Comparison of ENCODE assay signal across 29 mouse cellular contexts in the genomic region with DNA sequence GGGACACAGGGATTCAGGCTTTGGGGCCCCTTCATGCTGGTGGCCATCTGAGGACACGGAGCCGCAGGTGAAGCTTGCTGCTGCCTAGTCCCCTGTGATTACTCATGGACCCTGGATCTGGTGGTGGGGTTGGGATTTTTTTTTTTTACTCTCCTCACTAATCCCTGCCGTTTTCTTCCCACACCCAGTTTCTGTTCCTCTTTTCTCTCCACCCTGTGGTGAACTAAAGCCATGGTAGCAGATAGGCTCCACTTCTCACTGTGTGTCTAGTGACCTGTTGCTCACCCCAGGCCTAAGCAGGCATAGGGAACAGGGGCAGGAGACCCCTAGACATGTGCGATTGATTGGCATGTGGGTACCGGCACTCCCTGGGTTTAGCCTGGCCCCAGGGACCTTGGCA. TPM values are rescaled to one million over a fixed set of nuclear protein-coding genes. Genes with fewer than 3 reads are reported as not detected.
DNase-seq lines count a peak whose midpoint lies in the region; ATAC-seq and TF ChIP-seq lines count a peak whose summit lies in the region.
"Had no signal": no experiment of that assay in that cellular context is flagged by ENCODE, and none has a peak within 500 bp of the region (broad histone marks: within the 10 kb centered on the region; RNA-seq: fewer than 3 reads in every experiment).

No protein-coding gene starts in this region.

- H3K79me2 ChIP-seq in CH12.LX (replicated peaks; ENCODE audit: control insufficient read depth, extremely low read depth, insufficient read depth, poor library complexity, severe bottlenecking): no peaks in the 10 kb centered on the region; the same call in 1 of the 2 replicates

- no peak for TF ChIP-seq POLR2A in CH12.LX (IDR thresholded peaks at IDR 0.05; ENCODE audit: low read depth, low read length)

- peak in 1 of 2 experiments; percentile 28; a peak in 2 of 4 replicates for TF ChIP-seq CTCF in CH12.LX (conservative IDR thresholded peaks at IDR 0.05 in 1 of 2, IDR thresholded peaks at IDR 0.05 in 1 of 2; ENCODE audit: low read depth in 2 of 2, low read length in 2 of 2)

- TF ChIP-seq RAD21 in CH12.LX (IDR thresholded peaks at IDR 0.05; ENCODE audit: low read depth, low read length): peak; percentile 8

- H3K27me3 ChIP-seq in CH12.LX (replicated peaks): no peaks in the 10 kb centered on the region
- H3K27me3 ChIP-seq in heart, embryonic 11.5 days (ENCODE audit: control insufficient read depth, insufficient read depth, low read length): no peaks in the 10 kb centered on the region
- H3K27me3 ChIP-seq: forebrain, embryonic 15.5 days; limb, embryonic 13.5 days; liver, embryonic 13.5 days; midbrain, embryonic 13.5 days; neural tube, embryonic 12.5 days had no signal

- peak overlapping the region in 1 of 3 experiments; percentile 31 for H3K4me3 ChIP-seq in CH12.LX (replicated peaks in 1 of 3; ENCODE audit: low read depth in 2 of 3, low read length in 2 of 3, poor library complexity in 1 of 3)
- no peak overlapping the region for H3K4me3 ChIP-seq in heart, embryonic 11.5 days (ENCODE audit: low read depth, low read length)
- H3K4me3 ChIP-seq: embryonic facial prominence, embryonic 10.5 days; forebrain, embryonic 15.5 days; limb, embryonic 13.5 days; liver, embryonic 13.5 days; midbrain, embryonic 13.5 days; neural tube, embryonic 12.5 days had no signal

- dilution Hi-C loops in CH12.LX (cut with MboI; ENCODE audit: extremely low pct_ligation_motif_present, extremely low pct_unique_long_range_greater_than_20kb, low sequenced_read_pairs): no loop called here

- TF ChIP-seq EP300 in CH12.LX (IDR thresholded peaks at IDR 0.05; ENCODE audit: low read length): peak; percentile 94

- DNase-seq in lung, postnatal 36 days: peak; percentile 43
- no peak for DNase-seq in lung, postnatal 14 days
- peak; percentile 82 for DNase-seq in CH12.LX (ENCODE audit: extremely low read depth)
- DNase-seq in c-Kit-positive CD71-negative TER-119-negative erythroid progenitor cells, embryonic 14.5 days (ENCODE audit: low read depth): peak; percentile 58
- no peak for DNase-seq in ovary, postnatal 10 days (ENCODE audit: low spot score)
- no peak for DNase-seq in cerebellum, adult 11-12 months
- DNase-seq: cerebellum, adult 8-10 months; gastrocnemius, postnatal 10 days; heart, adult 18-20 months; heart, postnatal 36 days; kidney, adult 9 months; kidney, postnatal 14 days; layer of hippocampus, postnatal 36 days; liver, embryonic 13.5 days; lung, embryonic 14.5 days; lung, postnatal 4 days; retina, postnatal 1 day; thymus, postnatal 14 days had no signal

- H3K27ac ChIP-seq in CH12.LX (ENCODE audit: insufficient read depth, low read depth): no peak overlapping the region
- no peak overlapping the region for H3K27ac ChIP-seq in heart, embryonic 11.5 days (ENCODE audit: low read depth, low read length)
- H3K27ac ChIP-seq: embryonic facial prominence, embryonic 10.5 days; forebrain, embryonic 15.5 days; hindbrain, embryonic 14.5 days; limb, embryonic 13.5 days; liver, embryonic 13.5 days; midbrain, embryonic 13.5 days; neural tube, embryonic 12.5 days had no signal

- peak; percentile 70 for ATAC-seq in megakaryocyte progenitor cell, adult 5-6 weeks (replicated peaks; ENCODE audit: poor library complexity)
- no peak for ATAC-seq in heart, embryonic 11.5 days (replicated peaks; ENCODE audit: insufficient number of reproducible peaks, low FRiP score, low TSS enrichment)
- ATAC-seq: forebrain, embryonic 15.5 days; inflammation-experienced regulatory T-cells, adult 6 months; midbrain, embryonic 13.5 days had no signal

- peaks cover 19 to 66% of the 10 kb centered on the region in 2 experiments for H3K36me3 ChIP-seq in CH12.LX (replicated peaks in 1 of 2; ENCODE audit: control insufficient read depth in 1 of 2, insufficient read depth in 1 of 2, low read length in 1 of 2)
- H3K36me3 ChIP-seq in heart, embryonic 11.5 days (ENCODE audit: control insufficient read depth, insufficient read depth, low read length): peaks cover 4% of the 10 kb centered on the region; the same call in 1 of the 2 replicates

- WGBS in heart, embryonic 11.5 days (ENCODE audit: insufficient replicate concordance): 79% methylated on average over 5 of the region's 5 CpGs

- peaks cover 6 to 43% of the 10 kb centered on the region in 2 experiments for H3K4me1 ChIP-seq in CH12.LX (ENCODE audit: control insufficient read depth in 1 of 2, insufficient read depth in 2 of 2)
- H3K4me1 ChIP-seq in heart, embryonic 11.5 days (ENCODE audit: control insufficient read depth, insufficient read depth, low read length): peaks cover 3% of the 10 kb centered on the region; the same call in 1 of the 2 replicates
- H3K4me1 ChIP-seq: forebrain, embryonic 15.5 days; midbrain, embryonic 13.5 days; neural tube, embryonic 12.5 days had no signal

- in situ Hi-C loops in CH12.LX (cut with MboI; ENCODE audit: low pct_ligation_motif_present, low pct_unique_long_range_greater_than_20kb, low sequenced_read_pairs): no loop called here

- H3K9ac ChIP-seq in CH12.LX (ENCODE audit: insufficient read depth, low read depth): no peak overlapping the region
- H3K9ac ChIP-seq in heart, embryonic 11.5 days (ENCODE audit: low read depth, low read length): no peak overlapping the region
- H3K9ac ChIP-seq: forebrain, embryonic 15.5 days; hindbrain, embryonic 14.5 days; limb, embryonic 13.5 days; liver, embryonic 13.5 days; lung, embryonic 14.5 days; neural tube, embryonic 12.5 days had no signal

- H3K9me3 ChIP-seq in CH12.LX (replicated peaks; ENCODE audit: low read length): no peaks in the 10 kb centered on the region
- no peaks in the 10 kb centered on the region for H3K9me3 ChIP-seq in heart, embryonic 11.5 days (replicated peaks; ENCODE audit: control insufficient read depth, low read length)
- H3K9me3 ChIP-seq: embryonic facial prominence, embryonic 10.5 days; forebrain, embryonic 15.5 days; limb, embryonic 13.5 days; liver, embryonic 13.5 days; midbrain, embryonic 13.5 days; neural tube, embryonic 12.5 days had no signal

- no peak overlapping the region for H3K4me2 ChIP-seq in CH12.LX (ENCODE audit: insufficient read depth, low read depth, poor library complexity, severe bottlenecking)
- no peak overlapping the region for H3K4me2 ChIP-seq in heart, embryonic 11.5 days
- H3K4me2 ChIP-seq: forebrain, embryonic 15.5 days; hindbrain, embryonic 14.5 days; limb, embryonic 13.5 days; liver, embryonic 13.5 days; lung, embryonic 14.5 days; midbrain, embryonic 13.5 days; neural tube, embryonic 12.5 days had no signal

TF ChIP-seq in CH12.LX, 34 proteins besides CTCF, POLR2A, EP300 and RAD21 (continues in another document):
- TF ChIP-seq JUND (conservative IDR thresholded peaks at IDR 0.05; ENCODE audit: low read depth, low read length) (no peak), ZMIZ1 (IDR thresholded peaks at IDR 0.05; ENCODE audit: low read depth, low read length) (no peak), IRF4 (IDR thresholded peaks at IDR 0.05; ENCODE audit: low read depth, low read length) (peak; percentile 97), ZNF384 (IDR thresholded peaks at IDR 0.05; ENCODE audit: low read depth, low read length) (peak; percentile 96), BHLHE40 (IDR thresholded peaks at IDR 0.05; ENCODE audit: low read depth, low read length) (peak; percentile 60), USF1 (IDR thresholded peaks at IDR 0.05; ENCODE audit: low read depth, low read length) (no peak), SMC3 (IDR thresholded peaks at IDR 0.05; ENCODE audit: low read depth, low read length) (peak; percentile 34; the same call in 1 of the 2 replicates), MEF2A (IDR thresholded peaks at IDR 0.05; ENCODE audit: borderline replicate concordance, low read depth, low read length) (peak; percentile 58; the same call in 1 of the 2 replicates), CHD2 (IDR thresholded peaks at IDR 0.05; ENCODE audit: low read length) (no peak), NRF1 (IDR thresholded peaks at IDR 0.05; ENCODE audit: low read depth, low read length) (no peak), MAX (IDR thresholded peaks at IDR 0.05; ENCODE audit: low read length) (0 out of 2 replicates have a peak, but pooled peaks have one; percentile 17), ELF1 (IDR thresholded peaks at IDR 0.05; ENCODE audit: low read depth, low read length) (no peak), USF2 (conservative IDR thresholded peaks at IDR 0.05; ENCODE audit: low read depth, low read length) (no peak), ZC3H11A (IDR thresholded peaks at IDR 0.05; ENCODE audit: low read depth, low read length) (no peak), MAFK (IDR thresholded peaks at IDR 0.05; ENCODE audit: insufficient replicate concordance, low read length) (no peak), TCF12 (IDR thresholded peaks at IDR 0.05; ENCODE audit: low read depth, low read length) (peak; percentile 54)

RNA-seq across cellular contexts. Expression of a gene that starts 34.9 kb away (rescaled TPM):
- total RNA-seq in CH12.LX (2012; rRNA removed): not detected in 2 replicates
- total RNA-seq in CH12.LX (2014; rRNA removed): not detected in 2 replicates
- polyA plus RNA-seq in CH12.LX (2012; ENCODE audit: insufficient read length, low read depth): not detected in 2 replicates
- total RNA-seq in megakaryocyte progenitor cell, adult 5-6 weeks (2015): not detected in 2 replicates
- total RNA-seq in megakaryocyte progenitor cell, adult 5-6 weeks (2017): not detected in 2 replicates
- polyA plus RNA-seq in heart, embryonic 11.5 days (2014; fragmentation: Nextera tagmentation; extraction: Ambion mirVana): 3,236 and 3,494 TPM in 2 replicates
- total RNA-seq: layer of hippocampus, adult 18-20 months; layer of hippocampus, postnatal 36 days; left cerebral cortex, postnatal 25 days had no signal
- polyA plus RNA-seq: inflammation-experienced regulatory T-cells, adult 6 months; midbrain, embryonic 13.5 days had no signal

RNA-seq across cellular contexts. Expression of a gene that starts 40.2 kb away (rescaled TPM):
- total RNA-seq in CH12.LX (2012; rRNA removed) (0.34 and 0.76 TPM in 2 replicates), CH12.LX (2014; rRNA removed) (not detected in 2 replicates)
- 0.10 and 0.35 TPM in 2 replicates for polyA plus RNA-seq in CH12.LX (2012; ENCODE audit: insufficient read length, low read depth)
- total RNA-seq in megakaryocyte progenitor cell, adult 5-6 weeks (2015): 0.15 TPM in 1 of 2 replicates, not detected in the other
- 0.92 TPM in 1 of 2 replicates, not detected in the other for total RNA-seq in megakaryocyte progenitor cell, adult 5-6 weeks (2017)
- polyA plus RNA-seq in heart, embryonic 11.5 days (2014; fragmentation: Nextera tagmentation; extraction: Ambion mirVana): 24.3 and 27.8 TPM in 2 replicates
- polyA plus RNA-seq: inflammation-experienced regulatory T-cells, adult 6 months had no signal

RNA-seq across cellular contexts. Expression of a gene that starts 50.5 kb away (rescaled TPM):
- 97.8 and 122 TPM in 2 replicates for total RNA-seq in CH12.LX (2012; rRNA removed)
- 85.2 and 89.1 TPM in 2 replicates for total RNA-seq in CH12.LX (2014; rRNA removed)
- polyA plus RNA-seq in CH12.LX (2012; ENCODE audit: insufficient read length, low read depth): 104 and 106 TPM in 2 replicates
- total RNA-seq in megakaryocyte progenitor cell, adult 5-6 weeks (2015): 98.7 and 112 TPM in 2 replicates
- total RNA-seq in megakaryocyte progenitor cell, adult 5-6 weeks (2017): 75.3 and 92.6 TPM in 2 replicates
- 135 and 149 TPM in 2 replicates for polyA plus RNA-seq in heart, embryonic 11.5 days (2014; fragmentation: Nextera tagmentation; extraction: Ambion mirVana)

RNA-seq across cellular contexts. Expression of a gene that starts 52.8 kb away (rescaled TPM):
- 8.4 and 13.6 TPM in 2 replicates for total RNA-seq in CH12.LX (2012; rRNA removed)
- total RNA-seq in CH12.LX (2014; rRNA removed): 2.6 and 3.2 TPM in 2 replicates
- polyA plus RNA-seq in CH12.LX (2012; ENCODE audit: insufficient read length, low read depth): 17.7 and 19.7 TPM in 2 replicates
- 20.1 and 24.1 TPM in 2 replicates for total RNA-seq in megakaryocyte progenitor cell, adult 5-6 weeks (2015)
- 10.3 and 19.3 TPM in 2 replicates for total RNA-seq in megakaryocyte progenitor cell, adult 5-6 weeks (2017)
- polyA plus RNA-seq in heart, embryonic 11.5 days (2014; fragmentation: Nextera tagmentation; extraction: Ambion mirVana): 1.4 and 1.6 TPM in 2 replicates

Comparison
In these comparisons a context has a peak if more than half of its experiments do, and no peak if none do; other contexts are left out.
1. DNase-seq: peak in lung, postnatal 36 days (single experiment), CH12.LX (single experiment) and c-Kit-positive CD71-negative TER-119-negative erythroid progenitor cells, embryonic 14.5 days (single experiment); none in lung, postnatal 14 days (single experiment), ovary, postnatal 10 days (single experiment) and cerebellum, adult 11-12 months (single experiment).